Mouse (Mus musculus): ENCODE measurements around the gene Gpx1. TPM values are rescaled to one million over a fixed set of nuclear protein-coding genes. Genes with fewer than 3 reads are reported as not detected.
A peak's percentile ranks its signal among the peaks of the same experiment; 100 is the strongest.

Gene Gpx1
- polyA plus RNA-seq, 1 experiment = not detected

DNA sequence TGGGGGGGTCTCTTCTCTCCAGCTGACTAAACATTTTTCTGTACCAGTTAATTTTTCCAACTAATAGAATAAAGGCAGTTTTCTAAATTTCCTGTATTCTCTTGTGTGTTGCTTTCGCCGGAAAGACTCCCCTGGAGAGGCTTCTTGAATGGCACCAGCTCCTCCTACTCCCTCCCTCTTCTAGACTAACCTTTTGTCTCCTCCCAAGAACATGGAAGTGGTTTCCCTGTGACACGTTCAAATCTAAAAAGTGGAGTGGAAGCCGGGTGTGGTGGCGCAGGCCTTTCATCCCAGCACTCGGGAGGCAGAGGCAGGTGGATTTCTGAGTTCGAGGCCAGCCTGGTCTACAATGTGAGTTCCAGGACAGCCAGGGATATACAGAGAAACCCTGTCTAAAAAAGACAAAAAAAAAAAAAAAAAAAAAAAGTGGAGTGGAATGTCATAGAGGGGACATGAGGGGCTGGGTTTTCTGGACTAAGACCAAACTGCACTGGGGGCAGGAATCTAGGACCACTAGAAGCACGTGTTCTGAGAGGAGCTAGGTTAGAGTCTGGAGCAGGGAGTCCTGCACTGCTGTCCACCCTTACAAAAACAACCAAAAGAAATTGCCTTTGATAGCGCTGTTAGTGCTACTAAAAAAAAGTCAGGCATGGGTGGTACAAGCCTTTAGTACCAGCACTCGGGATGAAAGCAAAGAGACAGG lies 704 bp upstream of the Gpx1 start:
- TF ChIP-seq POLR2A (IDR thresholded peaks at IDR 0.05; ENCODE audit: insufficient read depth, low read depth, low read length) (no peak), CTCF (IDR thresholded peaks at IDR 0.05; ENCODE audit: insufficient read depth, low read depth, low read length) (no peak)
- peaks cover 14% of the 10 kb centered on the region for H3K4me1 ChIP-seq (ENCODE audit: control insufficient read depth, insufficient read depth, low read length)
- peak overlapping the region; percentile 49; the same call in 1 of the 2 replicates for H3K27ac ChIP-seq (ENCODE audit: insufficient read depth, low read depth, low read length)
- H3K4me3 ChIP-seq (ENCODE audit: insufficient read depth, low read depth, low read length) = no peak overlapping the region
- WGBS = 55% methylated on average over 10 of the region's 10 CpGs

DNA sequence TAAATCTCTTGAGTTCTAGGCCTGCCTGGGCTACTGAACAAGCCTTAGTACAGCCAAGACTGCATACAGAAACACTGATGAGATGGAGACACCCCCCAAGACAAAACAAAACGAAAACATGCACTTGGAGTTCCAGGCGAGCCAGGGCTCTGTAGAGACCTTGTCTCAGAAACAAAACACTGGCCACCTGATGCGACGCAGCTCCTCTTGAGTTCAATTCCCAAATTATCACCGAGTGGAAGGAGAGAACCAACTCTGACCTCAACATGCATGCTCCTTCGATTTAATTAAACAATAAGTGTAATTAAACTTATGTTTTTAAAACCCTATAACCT lies 185 bp upstream of the Gpx1 start:
- WGBS = 19% methylated on average over 6 of the region's 6 CpGs
- TF ChIP-seq POLR2A (IDR thresholded peaks at IDR 0.05; ENCODE audit: insufficient read depth, low read depth, low read length) = no peak
- TF ChIP-seq CTCF (IDR thresholded peaks at IDR 0.05; ENCODE audit: insufficient read depth, low read depth, low read length) = no peak
- no peak overlapping the region for H3K4me3 ChIP-seq (ENCODE audit: insufficient read depth, low read depth, low read length)
- H3K27ac ChIP-seq (ENCODE audit: insufficient read depth, low read depth, low read length) = peak overlapping the region; percentile 49; the same call in 1 of the 2 replicates
- peaks cover 14% of the 10 kb centered on the region for H3K4me1 ChIP-seq (ENCODE audit: control insufficient read depth, insufficient read depth, low read length)

DNA sequence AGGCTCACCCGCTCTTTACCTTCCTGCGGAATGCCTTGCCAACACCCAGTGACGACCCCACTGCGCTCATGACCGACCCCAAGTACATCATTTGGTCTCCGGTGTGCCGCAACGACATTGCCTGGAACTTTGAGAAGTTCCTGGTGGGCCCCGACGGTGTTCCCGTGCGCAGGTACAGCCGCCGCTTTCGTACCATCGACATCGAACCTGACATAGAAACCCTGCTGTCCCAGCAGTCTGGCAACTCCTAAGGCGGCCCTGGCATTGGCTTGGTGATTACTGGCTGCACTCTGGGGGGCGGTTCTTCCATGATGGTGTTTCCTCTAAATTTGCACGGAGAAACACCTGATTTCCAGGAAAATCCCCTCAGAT lies 1.2 kb downstream of the Gpx1 start:
- Histone ChIP-seq H3K27ac (ENCODE audit: insufficient read depth, low read depth, low read length) (peak overlapping the region; percentile 77), H3K4me3 (ENCODE audit: insufficient read depth, low read depth, low read length) (peak overlapping the region; percentile 68), H3K4me1 (ENCODE audit: control insufficient read depth, insufficient read depth, low read length) (peaks cover 14% of the 10 kb centered on the region)
- no peak for TF ChIP-seq POLR2A (IDR thresholded peaks at IDR 0.05; ENCODE audit: insufficient read depth, low read depth, low read length)
- no peak for TF ChIP-seq CTCF (IDR thresholded peaks at IDR 0.05; ENCODE audit: insufficient read depth, low read depth, low read length)
- 17% methylated on average over 20 of the region's 20 CpGs for WGBS

DNA sequence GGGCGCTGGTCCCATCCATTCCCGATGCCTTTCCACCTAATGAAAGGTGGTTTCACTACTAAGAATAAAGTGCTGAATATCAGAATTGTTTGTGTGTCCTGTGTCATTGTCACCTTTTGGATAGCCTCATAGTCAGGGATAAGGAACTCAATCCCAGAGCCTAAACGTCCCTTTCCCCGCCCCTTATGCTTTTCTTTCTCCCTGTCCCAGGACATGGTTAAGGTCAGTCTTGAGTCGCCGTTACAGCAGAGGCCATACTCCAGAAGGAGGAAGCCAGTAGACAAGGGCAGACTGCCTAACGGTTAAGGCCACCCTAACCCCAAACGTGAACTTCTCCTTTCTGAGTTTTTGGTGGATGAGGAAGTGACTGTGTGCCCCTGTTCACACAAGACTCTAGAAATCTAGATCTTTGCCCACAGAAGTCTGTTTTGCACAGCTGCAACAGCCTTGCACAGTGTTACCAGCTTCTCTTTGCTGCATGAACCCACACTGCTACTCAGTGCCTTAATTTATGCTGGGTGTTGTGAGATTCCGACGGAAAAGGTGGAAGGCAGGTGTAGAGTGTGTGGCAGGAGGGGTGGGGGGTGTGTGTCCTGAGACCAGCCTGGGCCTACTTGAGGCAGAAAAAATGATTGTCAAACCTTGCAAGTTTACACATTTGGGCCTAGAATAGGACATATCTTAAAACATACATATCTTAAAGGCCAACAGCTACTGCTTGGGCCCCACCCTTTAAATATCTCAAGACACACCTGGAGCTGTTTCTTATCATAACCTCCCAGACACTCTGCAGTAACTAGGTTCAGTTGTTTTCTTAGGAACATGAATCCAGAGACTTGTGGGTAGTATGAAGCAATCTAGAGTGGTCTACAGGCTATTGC lies 1.8 kb downstream of the Gpx1 start:
- Histone ChIP-seq H3K4me3 (ENCODE audit: insufficient read depth, low read depth, low read length) (peak overlapping the region; percentile 68), H3K27ac (ENCODE audit: insufficient read depth, low read depth, low read length) (no peak overlapping the region), H3K4me1 (ENCODE audit: control insufficient read depth, insufficient read depth, low read length) (peaks cover 14% of the 10 kb centered on the region)
- 65% methylated on average over 10 of the region's 10 CpGs for WGBS
- TF ChIP-seq POLR2A (IDR thresholded peaks at IDR 0.05; ENCODE audit: insufficient read depth, low read depth, low read length) (no peak), CTCF (IDR thresholded peaks at IDR 0.05; ENCODE audit: insufficient read depth, low read depth, low read length) (no peak)

DNA sequence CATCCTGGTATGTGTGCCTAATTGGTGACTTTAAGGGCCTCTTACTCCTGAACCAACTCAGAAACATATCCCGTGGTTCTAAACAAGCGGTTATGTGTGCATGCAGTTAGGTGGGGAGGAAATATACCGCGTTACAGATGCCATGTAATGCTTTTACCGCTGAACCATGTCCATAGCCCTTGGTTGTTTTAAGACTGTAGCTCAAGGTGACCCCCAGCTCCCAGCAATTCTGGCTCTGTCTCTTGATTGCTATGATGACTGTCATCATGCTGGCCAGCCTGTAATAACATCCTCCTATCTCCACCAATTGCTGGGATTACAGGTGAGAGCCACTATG lies 2.4 kb downstream of the Gpx1 start:
- no peak for TF ChIP-seq CTCF (IDR thresholded peaks at IDR 0.05; ENCODE audit: insufficient read depth, low read depth, low read length)
- TF ChIP-seq POLR2A (IDR thresholded peaks at IDR 0.05; ENCODE audit: insufficient read depth, low read depth, low read length) = no peak
- H3K4me1 ChIP-seq (ENCODE audit: control insufficient read depth, insufficient read depth, low read length) = peaks cover 15% of the 10 kb centered on the region
- H3K4me3 ChIP-seq (ENCODE audit: insufficient read depth, low read depth, low read length) = no peak overlapping the region
- WGBS = 94% methylated on average over 5 of the region's 5 CpGs
- H3K27ac ChIP-seq (ENCODE audit: insufficient read depth, low read depth, low read length) = no peak overlapping the region

DNA sequence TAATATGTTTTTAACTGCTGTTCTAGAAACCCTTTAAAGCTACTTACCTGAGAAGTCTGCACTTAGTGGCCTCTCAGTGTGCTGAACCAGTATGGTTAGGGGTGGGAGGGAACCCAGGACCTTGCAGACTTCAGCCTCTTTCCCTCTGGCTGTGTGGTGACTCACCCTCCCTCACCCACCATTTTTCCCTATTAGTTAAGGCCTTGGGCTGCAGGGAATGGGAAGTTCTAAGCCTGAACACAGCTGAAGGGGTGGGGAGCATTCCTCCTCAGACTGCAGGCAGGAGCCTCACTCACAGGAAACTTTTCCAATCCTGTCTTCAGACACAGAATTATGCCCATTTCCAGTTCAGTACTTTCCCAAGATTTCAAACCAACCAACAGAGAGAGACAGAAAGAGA lies 3.1 kb downstream of the Gpx1 start:
- TF ChIP-seq POLR2A (IDR thresholded peaks at IDR 0.05; ENCODE audit: insufficient read depth, low read depth, low read length) (no peak), CTCF (IDR thresholded peaks at IDR 0.05; ENCODE audit: insufficient read depth, low read depth, low read length) (no peak)
- no peak overlapping the region for H3K4me3 ChIP-seq (ENCODE audit: insufficient read depth, low read depth, low read length)
- peaks cover 17% of the 10 kb centered on the region for H3K4me1 ChIP-seq (ENCODE audit: control insufficient read depth, insufficient read depth, low read length)
- H3K27ac ChIP-seq (ENCODE audit: insufficient read depth, low read depth, low read length) = no peak overlapping the region

GRCm38 (mm10) chr9:108342301-108342831 lies 3.7 kb downstream of the Gpx1 start:
- Histone ChIP-seq H3K27ac (ENCODE audit: insufficient read depth, low read depth, low read length) (no peak overlapping the region), H3K4me3 (ENCODE audit: insufficient read depth, low read depth, low read length) (no peak overlapping the region), H3K4me1 (ENCODE audit: control insufficient read depth, insufficient read depth, low read length) (peaks cover 17% of the 10 kb centered on the region)
- TF ChIP-seq CTCF (IDR thresholded peaks at IDR 0.05; ENCODE audit: insufficient read depth, low read depth, low read length) = no peak
- no peak for TF ChIP-seq POLR2A (IDR thresholded peaks at IDR 0.05; ENCODE audit: insufficient read depth, low read depth, low read length)
- WGBS = 29% methylated on average over 5 of the region's 5 CpGs

GRCm38 (mm10) chr9:108343331-108343730 lies 4.6 kb downstream of the Gpx1 start:
- H3K27ac ChIP-seq (ENCODE audit: insufficient read depth, low read depth, low read length) = no peak overlapping the region

DNA sequence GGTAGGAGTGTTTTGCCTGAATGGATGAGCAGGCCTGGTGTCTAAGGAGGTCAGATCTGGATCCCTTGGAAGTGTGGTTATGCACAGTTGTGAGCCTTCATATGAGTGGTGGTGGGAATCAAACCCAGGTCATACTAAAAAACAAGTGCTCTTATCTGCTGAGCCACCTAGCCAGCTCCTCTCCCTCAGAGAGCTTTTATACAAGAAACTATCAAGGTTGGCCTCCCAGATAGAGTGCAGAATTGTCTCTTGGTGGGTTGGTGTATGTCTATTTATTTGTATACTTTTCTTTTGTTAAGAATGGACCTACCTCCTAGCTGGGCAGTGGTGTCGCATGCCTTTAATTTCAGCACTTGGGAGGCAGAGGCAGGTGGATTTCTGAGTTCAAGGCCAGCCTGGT lies 5.1 kb downstream of the Gpx1 start:
- no peak for TF ChIP-seq CTCF (IDR thresholded peaks at IDR 0.05; ENCODE audit: insufficient read depth, low read depth, low read length)
- no peak for TF ChIP-seq POLR2A (IDR thresholded peaks at IDR 0.05; ENCODE audit: insufficient read depth, low read depth, low read length)
- 100% methylated on average over 1 of the region's 1 CpGs for WGBS
- no peak overlapping the region for H3K27ac ChIP-seq (ENCODE audit: insufficient read depth, low read depth, low read length)
- peaks cover 15% of the 10 kb centered on the region for H3K4me1 ChIP-seq (ENCODE audit: control insufficient read depth, insufficient read depth, low read length)
- H3K4me3 ChIP-seq (ENCODE audit: insufficient read depth, low read depth, low read length) = no peak overlapping the region

More at GRCm38 (mm10) chr9:108343331-108343730, 4.6 kb downstream of the Gpx1 start:
- Histone ChIP-seq H3K4me1 (ENCODE audit: control insufficient read depth, insufficient read depth, low read length) (peaks cover 17% of the 10 kb centered on the region), H3K4me3 (ENCODE audit: insufficient read depth, low read depth, low read length) (no peak overlapping the region)
- 90% methylated on average over 3 of the region's 3 CpGs for WGBS
- TF ChIP-seq CTCF (IDR thresholded peaks at IDR 0.05; ENCODE audit: insufficient read depth, low read depth, low read length) (no peak), POLR2A (IDR thresholded peaks at IDR 0.05; ENCODE audit: insufficient read depth, low read depth, low read length) (no peak)

Data from olfactory bulb, adult 2 months (tissue).